Mouse (Mus musculus) cerebellum, adult 11-12 months (tissue): ENCODE measurements around the gene Fgfr2.
A peak's percentile ranks its signal among the peaks of the same experiment; 100 is the strongest.

Experiments used
- DNase-seq: peaks from one replicate; pipeline ENCODE4 v3.0.0; 2022

Gene Fgfr2

DNA sequence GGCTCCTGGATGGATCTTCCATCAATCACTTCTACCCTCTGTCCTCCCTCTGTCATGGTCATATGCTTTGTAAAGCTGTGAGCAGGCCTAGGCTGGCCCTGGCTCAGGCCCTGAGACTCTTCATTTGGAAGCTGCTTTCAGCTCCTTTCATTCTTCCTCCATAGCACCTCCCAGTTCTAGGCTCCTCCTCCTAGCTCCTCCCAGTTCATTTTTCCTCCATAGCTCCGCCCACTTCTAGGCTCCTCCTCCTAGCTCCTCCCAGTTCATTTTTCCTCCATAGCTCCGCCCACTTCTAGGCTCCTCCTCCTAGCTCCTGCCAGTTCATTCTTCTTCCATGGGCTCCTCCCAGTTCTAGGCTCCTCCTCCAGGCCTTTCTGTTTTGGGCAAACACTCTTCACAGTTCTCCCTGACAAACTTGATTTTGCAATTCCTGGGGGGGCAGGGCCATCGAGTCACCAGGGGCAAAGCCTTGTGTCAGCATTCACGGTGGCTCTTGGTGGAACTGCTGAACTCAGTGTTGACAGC is 880.5 kb downstream of the Fgfr2 start:
- DNase-seq = no peak

DNA sequence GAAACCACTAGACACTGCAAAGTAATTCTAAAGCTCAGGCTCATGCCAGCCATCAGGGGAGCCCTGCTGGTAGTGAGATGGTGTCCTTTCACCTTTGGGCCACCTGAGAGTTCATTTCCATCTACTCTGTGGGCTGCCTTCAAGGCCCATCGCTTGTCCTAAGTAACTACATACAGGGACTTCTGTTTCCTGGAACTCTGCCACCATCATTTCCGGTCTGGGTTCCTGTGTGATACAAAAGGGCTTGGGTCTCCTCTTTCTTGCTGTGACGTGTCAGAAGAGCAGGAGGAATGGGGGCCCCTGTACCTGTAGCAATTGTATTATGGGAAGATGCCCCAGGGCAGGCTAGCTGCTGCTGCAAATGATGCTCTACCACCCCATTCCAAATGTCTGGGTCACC is 884.2 kb downstream of the Fgfr2 start:
- DNase-seq = no peak

DNA sequence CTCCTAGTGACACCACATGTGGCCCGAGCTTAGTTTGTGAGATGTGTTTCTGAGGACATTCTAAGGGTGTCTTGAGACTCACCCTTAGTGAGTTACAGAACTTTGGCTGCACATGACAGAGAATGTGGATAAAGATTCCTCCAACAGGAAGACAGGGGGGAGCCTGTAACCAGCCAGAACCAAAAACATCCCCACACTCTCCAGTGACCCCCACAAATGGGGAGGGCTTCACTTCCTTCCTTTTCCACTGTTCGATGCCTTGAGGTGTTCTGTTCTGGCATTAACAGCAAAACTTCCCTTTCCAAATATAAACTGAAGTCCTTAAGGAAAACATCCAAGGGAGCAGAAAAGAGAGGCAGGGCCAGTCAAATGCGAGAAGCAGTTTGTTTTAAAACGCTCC is 886.0 kb downstream of the Fgfr2 start:
- DNase-seq = no peak

GRCm38 (mm10) chr7:132236789-132237188 is 886.4 kb downstream of the Fgfr2 start:
- no peak for DNase-seq

GRCm38 (mm10) chr7:132234250-132234649 is 888.9 kb downstream of the Fgfr2 start:
- DNase-seq = no peak

GRCm38 (mm10) chr7:132233732-132234131 is 889.4 kb downstream of the Fgfr2 start:
- DNase-seq = no peak

GRCm38 (mm10) chr7:132232937-132233336 is 890.2 kb downstream of the Fgfr2 start:
- DNase-seq = no peak

DNA sequence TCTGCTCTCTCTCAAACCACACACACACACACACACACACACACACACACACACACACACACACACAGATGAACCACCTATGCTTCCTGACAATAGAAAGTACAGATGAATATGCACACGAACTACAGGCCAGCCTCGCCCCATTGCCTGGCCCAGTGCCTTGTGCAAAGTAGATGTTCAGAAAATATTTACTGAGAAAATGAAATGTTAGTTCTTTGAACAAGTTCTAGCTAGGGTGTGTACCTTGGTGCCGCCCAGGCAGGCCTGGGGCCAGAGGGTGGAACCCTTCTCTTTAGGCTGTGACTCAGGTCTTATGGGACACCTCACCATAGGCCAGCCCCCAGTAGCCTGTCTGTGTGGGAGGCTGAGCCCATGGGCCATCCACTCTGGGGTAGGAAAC is 891.7 kb downstream of the Fgfr2 start:
- DNase-seq = no peak

- peak; percentile 86 for DNase-seq
Observed at GRCm38 (mm10) chr7:132230961-132231360, 892.2 kb downstream of the Fgfr2 start.

DNA sequence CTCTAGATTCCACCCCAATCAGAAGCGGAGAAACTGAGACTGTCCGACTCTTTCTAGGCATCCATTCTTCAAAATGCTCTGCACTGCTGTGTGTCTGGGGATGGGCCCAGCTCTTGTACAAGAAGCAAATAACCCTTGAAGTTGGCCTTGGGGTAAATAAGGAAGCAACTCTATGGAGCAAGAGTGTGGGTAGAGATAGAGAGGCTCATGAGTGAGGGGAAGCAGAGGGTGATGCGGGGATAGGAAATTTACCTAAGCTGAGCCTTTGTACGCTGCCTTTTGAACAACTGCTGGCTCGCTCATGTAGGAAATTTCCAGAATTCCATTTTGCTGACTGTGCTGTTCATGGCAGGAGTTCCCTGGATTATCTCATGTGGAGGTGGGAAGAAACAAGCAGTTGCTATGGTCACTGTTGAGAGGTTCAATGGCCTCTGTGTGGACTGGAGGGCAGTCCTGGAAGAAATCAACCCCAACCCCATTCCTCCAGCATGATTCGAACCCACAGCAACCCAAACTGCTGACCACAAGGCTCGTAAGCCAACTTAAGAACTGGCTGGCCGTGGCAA is 896.0 kb downstream of the Fgfr2 start:
- no peak for DNase-seq

- DNase-seq = peak; percentile 74
Observed at GRCm38 (mm10) chr7:132226379-132227074, 896.6 kb downstream of the Fgfr2 start.

- no peak for DNase-seq
Observed at GRCm38 (mm10) chr7:132223452-132224141, 899.6 kb downstream of the Fgfr2 start.

GRCm38 (mm10) chr7:132214031-132214430 is 909.1 kb downstream of the Fgfr2 start:
- no peak for DNase-seq

GRCm38 (mm10) chr7:132213460-132213859 is 909.7 kb downstream of the Fgfr2 start:
- DNase-seq = peak; percentile 70

DNA sequence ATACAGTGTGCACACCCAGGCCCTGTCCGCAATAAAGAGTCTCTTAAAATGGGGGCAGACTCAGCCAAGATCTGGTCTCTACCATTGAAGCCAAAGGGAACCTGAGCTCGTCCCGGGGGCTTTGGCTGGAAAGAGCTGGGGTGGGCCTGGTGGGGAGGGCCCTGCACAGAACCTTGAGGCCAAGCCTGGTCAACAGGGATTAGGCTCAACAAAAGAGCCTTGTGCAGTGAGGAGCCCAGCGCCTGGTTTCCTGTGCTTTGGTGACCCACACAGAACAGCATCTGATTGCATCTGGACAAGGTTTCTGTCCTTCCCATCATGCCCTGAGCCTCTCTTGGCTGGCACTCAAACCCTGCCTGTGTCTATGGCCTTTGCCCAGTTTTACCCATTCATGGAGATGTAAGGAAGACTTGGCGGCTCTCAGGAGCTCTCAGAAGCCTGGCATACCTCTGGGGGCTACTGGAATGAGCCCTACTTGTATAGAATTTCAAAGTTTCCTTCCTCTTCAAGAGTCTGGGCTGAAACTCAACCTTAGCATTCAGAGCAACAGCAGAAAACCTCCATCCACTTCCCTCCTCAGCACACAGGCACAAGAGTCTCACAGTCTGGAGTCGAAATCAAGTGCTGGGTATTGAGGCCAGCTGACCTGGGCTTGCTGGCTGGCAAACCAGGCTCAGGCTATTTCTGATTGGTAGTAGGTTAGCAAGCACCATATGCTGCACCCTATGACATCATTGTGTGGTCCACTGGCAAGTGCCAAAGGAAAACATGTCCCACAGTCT is 911.0 kb downstream of the Fgfr2 start:
- peak; percentile 88 for DNase-seq

- no peak for DNase-seq
Observed at GRCm38 (mm10) chr7:132210616-132211015, 912.5 kb downstream of the Fgfr2 start.

DNA sequence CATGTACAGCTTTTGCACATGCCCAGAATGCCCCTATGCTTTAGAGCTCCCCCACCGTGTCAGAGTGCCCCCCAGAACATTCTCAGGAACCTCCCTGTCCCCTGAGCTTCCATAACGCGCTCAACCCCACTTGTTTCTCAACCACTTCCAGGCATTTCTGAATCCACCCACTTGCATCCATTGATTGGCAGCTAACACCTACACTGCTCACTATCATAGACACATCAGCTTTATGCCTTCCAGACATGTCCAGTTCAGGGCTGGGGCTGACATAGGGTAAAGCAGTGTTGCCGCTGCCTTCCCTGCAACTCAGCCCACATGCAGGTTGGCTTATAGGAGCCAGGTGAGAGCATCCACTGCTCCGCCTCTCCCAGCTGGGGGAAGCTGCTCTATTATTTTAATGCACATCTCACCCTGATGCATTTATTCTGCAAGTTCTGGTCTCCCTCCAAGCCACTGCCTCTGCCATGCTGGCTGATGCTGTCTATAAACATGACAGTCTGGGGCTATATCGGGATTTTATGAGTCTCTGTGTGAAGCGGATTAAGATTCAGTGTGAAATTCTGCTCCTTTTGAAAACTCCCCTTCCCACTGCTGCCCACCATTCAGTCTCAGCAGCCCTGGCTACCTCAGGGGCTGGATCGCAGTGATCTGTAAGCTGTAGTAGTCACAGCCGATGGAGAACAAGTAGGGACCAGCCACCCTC is 914.1 kb downstream of the Fgfr2 start:
- DNase-seq = no peak

DNA sequence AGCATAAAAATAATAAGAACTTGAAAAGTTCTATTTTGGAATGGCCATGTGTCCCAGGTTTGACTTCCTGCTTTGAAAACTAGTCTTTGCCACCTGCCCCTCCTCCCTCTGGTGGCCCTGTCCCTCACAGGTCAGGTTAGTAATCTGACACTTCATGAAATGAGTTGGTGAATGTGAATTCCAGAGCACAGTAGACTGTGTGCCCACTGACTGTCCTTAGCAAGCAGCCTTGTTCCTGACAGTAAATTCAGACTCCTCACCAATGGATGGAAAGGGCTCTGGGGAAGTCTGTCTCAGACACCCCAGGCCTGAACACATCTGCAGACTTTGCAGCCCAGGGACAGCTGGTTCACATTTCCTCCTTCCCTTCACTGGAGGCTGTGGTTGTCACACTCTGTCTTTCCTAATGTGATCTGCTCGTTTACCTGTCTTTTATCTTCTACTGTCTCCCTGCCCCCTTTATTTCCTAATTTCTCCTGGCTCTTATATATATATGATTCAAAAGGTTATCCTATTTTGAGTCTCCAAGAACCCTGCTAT is 919.0 kb downstream of the Fgfr2 start:
- DNase-seq = no peak

DNA sequence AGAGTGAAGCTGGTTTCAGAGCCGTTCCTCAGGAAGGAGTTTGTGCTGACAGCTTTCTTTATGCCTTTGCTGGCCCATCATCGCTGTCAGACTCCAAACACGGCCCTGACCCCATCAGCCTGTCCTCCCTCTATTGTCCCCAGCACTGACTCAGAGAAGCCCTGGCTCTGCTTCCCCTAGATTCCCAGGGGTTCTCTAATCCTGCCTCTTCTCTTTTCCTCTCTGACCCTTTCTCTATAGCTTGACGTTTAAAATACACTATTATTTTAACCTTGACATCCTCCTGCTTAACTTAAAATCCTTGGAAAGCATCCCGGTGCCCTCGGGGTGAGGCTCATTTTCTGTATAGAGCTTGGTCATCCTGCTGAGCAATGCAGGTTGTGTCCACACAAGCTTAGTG is 923.5 kb downstream of the Fgfr2 start:
- no peak for DNase-seq

GRCm38 (mm10) chr7:132198806-132199205 is 924.3 kb downstream of the Fgfr2 start:
- no peak for DNase-seq

DNA sequence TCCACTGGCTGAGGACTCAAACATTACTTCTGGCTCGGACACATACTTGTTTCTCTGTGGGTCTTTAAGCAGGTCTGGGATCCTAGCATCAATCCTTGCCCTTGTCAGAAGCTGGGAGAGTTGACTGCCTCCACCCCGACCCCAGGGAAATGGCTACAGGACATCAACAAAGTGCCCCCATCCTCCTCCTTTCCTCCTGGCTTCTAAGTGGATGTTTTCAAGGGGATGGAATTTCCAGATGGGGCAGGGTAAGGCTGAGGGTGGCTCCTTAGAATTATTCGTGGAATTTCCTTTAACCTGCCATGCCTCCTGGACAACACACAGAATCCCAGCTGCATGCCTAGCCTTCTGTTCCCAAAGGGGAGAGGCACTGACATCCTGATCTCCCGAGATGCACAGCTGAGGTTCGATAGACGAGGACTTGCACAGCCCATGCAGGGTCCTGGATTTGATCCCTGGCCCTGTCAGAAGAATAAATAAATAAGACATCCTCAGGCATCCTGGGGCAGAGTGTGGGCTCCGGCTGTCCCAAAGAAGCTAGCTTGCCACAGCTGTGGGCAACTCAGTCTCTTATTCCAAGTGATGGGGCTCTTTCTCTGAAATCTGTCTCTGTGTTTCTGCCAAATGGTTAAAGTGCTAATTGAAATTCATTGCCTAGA is 925.2 kb downstream of the Fgfr2 start:
- no peak for DNase-seq

DNA sequence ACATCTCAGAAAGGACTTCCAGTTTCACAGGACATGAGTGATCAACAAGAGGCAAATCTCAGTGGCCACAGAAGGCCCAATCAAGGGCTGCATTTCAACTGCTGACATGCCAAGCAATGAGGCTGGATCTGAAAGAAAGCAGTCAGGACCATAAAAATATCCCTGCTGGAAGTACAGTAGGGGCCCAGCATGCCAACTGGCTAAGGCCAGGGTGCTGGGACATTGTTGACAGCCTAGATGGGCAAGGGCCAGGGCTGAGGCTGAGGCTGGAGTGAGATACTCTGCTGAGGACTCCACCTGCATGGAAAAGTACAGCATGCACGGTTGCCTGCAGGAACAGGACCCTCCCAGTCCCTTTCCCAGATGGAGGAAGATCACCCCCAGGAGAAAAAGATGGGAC is 926.6 kb downstream of the Fgfr2 start:
- no peak for DNase-seq
